Mouse (Mus musculus) C2C12 (cell line): ENCODE measurements at regions not wholly inside any gene's neighbourhood (a gene's known extent, or its start where the extent isn't known, plus 50 kb on each side); places are given as distances from the start of the nearest gene placed in this dataset.

Experiments
- CTCF ChIP-seq: IDR thresholded peaks from one replicate; pipeline ENCODE4 v1.5.1; 2011; ENCODE audit not compliant: control insufficient read depth, insufficient read depth, insufficient read length
- MAX ChIP-seq: IDR thresholded peaks from one replicate; pipeline ENCODE4 v1.6.1; 2011; ENCODE audit warnings: mild to moderate bottlenecking, control low read depth
- USF1 ChIP-seq: IDR thresholded peaks from one replicate; pipeline ENCODE4 v1.6.1; 2011; ENCODE audit warnings: low read depth, mild to moderate bottlenecking, control low read depth, moderate library complexity

DNA sequence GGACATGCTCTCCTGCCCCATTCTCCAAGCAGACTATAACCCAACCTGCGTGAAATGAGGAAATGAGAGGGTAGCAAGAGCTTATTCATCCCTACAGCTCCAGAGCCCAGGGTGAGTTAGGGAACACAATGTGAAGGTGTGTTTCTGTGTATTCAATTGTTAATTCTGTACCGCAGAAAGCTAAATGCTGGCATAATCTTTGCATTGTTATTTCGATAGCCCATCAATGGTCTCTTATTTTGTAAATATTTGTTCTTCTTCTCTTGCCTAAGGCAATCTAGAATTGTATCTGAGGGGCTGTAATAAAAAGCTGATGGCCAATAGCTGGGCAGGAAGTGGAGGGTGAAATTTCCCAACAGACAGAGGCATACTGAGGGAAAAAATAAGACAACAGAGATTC, 247.6 kb upstream of the Wscd1 start:
- TF ChIP-seq CTCF, result no peak
- TF ChIP-seq MAX, result no peak
- TF ChIP-seq USF1, result no peak
